Mouse (Mus musculus) heart, embryonic 12.5 days (tissue): ENCODE results near the gene Tlnrd1. TPM values are rescaled to one million over a fixed set of nuclear protein-coding genes. Genes with fewer than 3 reads are reported as not detected.
A peak's percentile ranks its signal among the peaks of the same experiment; 100 is the strongest.

Source experiments
- ATAC-seq: fragments of 200-750 bp; cut with Nextera tagmentation; 2 replicates; pipeline ENCODE4 v1.8.0; 2017; ENCODE audit warnings: moderate TSS enrichment, moderate library complexity; ENCODE audit not compliant: insufficient number of reproducible peaks, low FRiP score
- H3K27ac ChIP-seq: fragments of 300-500 bp; sonication (generic); 2 replicates; pipeline ENCODE4 v1.5.1; 2016; ENCODE audit warnings: mild to moderate bottlenecking, moderate library complexity; ENCODE audit not compliant: poor library complexity, severe bottlenecking
- H3K27me3 ChIP-seq: fragments of 300-500 bp; sonication (generic); replicated peaks from 2 replicates; pipeline ENCODE4 v1.6.1; 2016; ENCODE audit warnings: mild to moderate bottlenecking, moderate library complexity
- H3K36me3 ChIP-seq: fragments of 300-500 bp; sonication (generic); 2 replicates; pipeline ENCODE4 v1.6.1; 2016; ENCODE audit warnings: mild to moderate bottlenecking, moderate library complexity
- H3K4me1 ChIP-seq: fragments of 300-500 bp; sonication (generic); replicated peaks from 2 replicates; pipeline ENCODE4 v1.6.1; 2016; ENCODE audit warnings: mild to moderate bottlenecking
- H3K4me2 ChIP-seq: fragments of 300-500 bp; sonication (generic); 2 replicates; pipeline ENCODE4 v1.6.1; 2016; ENCODE audit warnings: mild to moderate bottlenecking, moderate library complexity
- H3K4me3 ChIP-seq: fragments of 300-500 bp; sonication (generic); 2 replicates; pipeline ENCODE4 v1.5.1; 2016; ENCODE audit warnings: mild to moderate bottlenecking
- H3K9ac ChIP-seq: fragments of 300-500 bp; sonication (generic); 2 replicates; pipeline ENCODE4 v1.6.1; 2016; ENCODE audit warnings: mild to moderate bottlenecking, moderate library complexity
- H3K9me3 ChIP-seq: fragments of 300-500 bp; sonication (generic); replicated peaks from 2 replicates; pipeline ENCODE4 v1.6.1; 2016; ENCODE audit warnings: mild to moderate bottlenecking, moderate library complexity
- WGBS: fragments of 180-500 bp; shearing (Covaris S2); methylation state at CpG from one replicate; pipeline ENCODE4 v1.1.7; 2016; 5-methylcytosine and 5-hydroxymethylcytosine counted together
- polyA plus RNA-seq: library from polyadenylated mRNA; unstranded; fragments of >200 nt; fragmentation: Nextera tagmentation; extraction: Ambion mirVana; gene quantifications from 2 replicates; pipeline ENCODE4 v1.2.1, GENCODE M21; 2016

The Tlnrd1 gene
- 21.2 and 22.6 TPM in 2 replicates for polyA plus RNA-seq

DNA sequence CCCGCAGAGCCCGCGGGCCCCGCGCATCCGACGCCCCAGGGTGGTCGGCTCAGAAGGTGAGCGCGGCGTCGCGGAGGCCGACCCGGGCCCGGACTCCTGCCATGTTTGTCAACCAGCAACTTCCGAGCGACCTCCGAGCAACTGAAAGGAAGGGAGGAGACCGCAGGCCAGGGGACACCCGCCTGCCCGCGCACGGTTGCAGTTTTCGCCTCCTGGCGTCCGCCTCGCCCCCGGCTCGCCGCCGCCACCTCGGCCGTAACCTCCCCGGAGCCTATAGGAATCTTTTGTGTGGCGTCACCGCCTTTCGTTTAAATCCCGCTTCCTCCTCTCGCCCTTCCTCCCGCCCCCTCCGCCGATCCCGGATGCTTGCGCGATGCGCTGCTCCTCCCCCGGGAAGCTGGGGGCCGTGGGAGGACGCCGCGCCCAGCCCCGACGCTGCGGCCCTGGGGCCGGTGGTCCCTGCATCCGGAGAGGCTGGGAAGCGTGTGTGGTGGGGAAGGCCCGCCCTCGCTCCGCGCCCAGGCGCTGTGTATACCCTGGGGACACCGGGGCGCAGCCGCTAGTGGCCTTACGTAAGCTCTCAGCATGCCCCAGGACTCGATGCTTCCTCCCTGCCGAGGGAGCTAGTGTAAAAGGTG, at the start of gene Tlnrd1, which contains the start of gene Mesd:
Tlnrd1 (minus strand) TSS at position 285 of the 638 bp plus-strand sequence.
Mesd (plus strand) TSS at position 446 of the 638 bp plus-strand sequence.
- Histone ChIP-seq H3K4me1 (peaks cover 39% of the 10 kb centered on the region), H3K27me3 (no peaks in the 10 kb centered on the region), H3K27ac (peak within 1 kb of the TSS; percentile 98), H3K9me3 (no peaks in the 10 kb centered on the region), H3K4me3 (peak within 1 kb of the TSS; percentile 69), H3K9ac (peak within 1 kb of the TSS; percentile 91), H3K36me3 (peaks cover 10% of the 10 kb centered on the region), H3K4me2 (peak within 1 kb of the TSS; percentile 91)
- WGBS = under 1% methylated on average over 69 of the region's 69 CpGs
- peak; percentile 81 for ATAC-seq

DNA sequence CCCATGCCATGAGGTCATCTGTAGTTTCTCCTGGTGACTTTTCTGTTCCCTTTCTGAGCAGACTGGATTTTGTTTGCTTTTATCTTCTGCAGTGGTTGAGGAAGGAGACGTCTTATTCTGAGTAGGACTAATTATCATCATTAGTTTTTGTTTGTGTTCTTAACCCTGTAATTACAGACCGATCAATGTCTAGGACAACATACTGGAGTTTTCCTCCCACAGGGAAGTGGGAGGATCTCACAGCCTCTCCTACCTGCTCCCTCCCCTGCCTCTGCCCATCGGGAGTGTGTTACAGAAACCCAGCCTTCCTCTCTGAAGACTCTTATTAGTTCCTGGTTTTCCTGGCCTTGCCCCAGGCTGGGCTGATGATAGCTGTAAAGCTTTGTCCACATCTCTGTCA, 37.5 kb upstream of the Tlnrd1 start:
- Histone ChIP-seq H3K27ac (no peak overlapping the region), H3K27me3 (no peaks in the 10 kb centered on the region), H3K4me1 (no peaks in the 10 kb centered on the region), H3K4me3 (no peak overlapping the region), H3K9ac (no peak overlapping the region), H3K36me3 (no peaks in the 10 kb centered on the region), H3K4me2 (no peak overlapping the region), H3K9me3 (no peaks in the 10 kb centered on the region)
- 43% methylated on average over 3 of the region's 3 CpGs for WGBS
- ATAC-seq = no peak

DNA sequence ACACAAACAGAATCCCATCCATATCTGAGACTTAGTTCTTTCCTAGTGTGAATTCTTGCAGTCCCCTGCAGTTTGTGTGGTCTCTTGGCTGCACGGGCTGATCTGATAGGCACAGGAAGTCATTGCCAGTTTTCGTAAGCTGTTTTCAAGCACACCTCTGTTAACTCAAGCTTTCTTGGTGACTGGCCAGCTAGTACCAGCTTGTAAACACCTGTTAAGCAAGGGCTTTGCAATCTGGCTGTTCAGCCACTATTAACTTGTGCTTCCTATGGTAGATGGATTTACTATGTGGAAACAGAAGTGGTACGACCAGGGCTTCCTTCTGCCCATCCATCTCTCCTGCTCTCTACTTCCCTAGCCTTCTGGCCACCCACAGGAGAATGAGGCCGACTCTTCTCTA, 36.1 kb upstream of the Tlnrd1 start:
- whole genome bisulfite sequencing = 67% methylated on average over 4 of the region's 4 CpGs
- ATAC-seq = no peak
- no peak overlapping the region for H3K27ac ChIP-seq
- no peaks in the 10 kb centered on the region for H3K9me3 ChIP-seq
- no peaks in the 10 kb centered on the region for H3K36me3 ChIP-seq
- no peaks in the 10 kb centered on the region for H3K4me1 ChIP-seq
- no peak overlapping the region for H3K4me3 ChIP-seq
- no peak overlapping the region for H3K9ac ChIP-seq
- H3K4me2 ChIP-seq = no peak overlapping the region
- H3K27me3 ChIP-seq = no peaks in the 10 kb centered on the region

DNA sequence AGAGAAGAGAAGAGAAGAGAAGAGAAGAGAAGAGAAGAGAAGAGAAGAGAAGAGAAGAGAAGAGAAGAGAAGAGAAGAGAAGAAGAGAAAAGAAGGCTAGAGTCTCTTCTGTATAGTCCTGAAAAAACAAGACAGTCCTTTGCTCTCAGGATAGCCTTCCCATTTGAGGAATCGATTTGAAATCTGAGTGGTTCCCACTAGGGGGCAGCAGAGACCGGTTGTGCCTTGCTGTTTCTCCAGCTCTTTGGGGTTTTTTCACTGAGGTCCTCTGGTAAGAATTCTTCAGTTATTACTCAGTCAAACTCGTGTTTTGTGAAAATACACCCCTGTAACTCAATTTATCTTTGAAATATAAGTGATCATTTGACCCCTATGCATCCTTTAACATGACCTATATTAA, 30.5 kb upstream of the Tlnrd1 start:
- Histone ChIP-seq H3K27ac (no peak overlapping the region), H3K4me2 (no peak overlapping the region), H3K4me1 (no peaks in the 10 kb centered on the region), H3K4me3 (no peak overlapping the region), H3K27me3 (0 out of 2 replicates have a peak, but pooled peaks cover 4% of the 10 kb centered on the region), H3K36me3 (no peaks in the 10 kb centered on the region), H3K9ac (no peak overlapping the region), H3K9me3 (no peaks in the 10 kb centered on the region)
- ATAC-seq = no peak
- 1% methylated on average over 3 of the region's 3 CpGs for WGBS

DNA sequence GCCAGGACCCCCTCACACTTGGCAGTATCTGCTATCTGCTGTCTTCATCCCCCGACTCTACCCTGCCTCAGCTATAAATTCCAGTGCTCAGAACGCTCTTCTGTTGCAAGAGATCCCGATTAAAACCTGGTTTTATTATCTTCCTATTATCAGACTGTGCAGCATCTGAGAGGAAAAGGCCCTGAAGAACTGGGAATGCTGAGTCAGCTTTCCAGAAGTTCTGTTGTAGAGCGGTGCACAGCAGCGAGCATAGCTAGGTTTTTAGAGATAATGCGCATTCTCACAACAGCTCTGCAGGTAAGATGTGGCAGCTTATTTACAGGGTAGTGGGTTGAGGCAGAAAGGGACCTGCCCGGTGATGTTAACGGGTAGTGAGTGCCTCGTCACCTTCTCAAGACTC, 29.9 kb upstream of the Tlnrd1 start:
- 61% methylated on average over 9 of the region's 9 CpGs for WGBS
- H3K9me3 ChIP-seq = no peaks in the 10 kb centered on the region

DNA sequence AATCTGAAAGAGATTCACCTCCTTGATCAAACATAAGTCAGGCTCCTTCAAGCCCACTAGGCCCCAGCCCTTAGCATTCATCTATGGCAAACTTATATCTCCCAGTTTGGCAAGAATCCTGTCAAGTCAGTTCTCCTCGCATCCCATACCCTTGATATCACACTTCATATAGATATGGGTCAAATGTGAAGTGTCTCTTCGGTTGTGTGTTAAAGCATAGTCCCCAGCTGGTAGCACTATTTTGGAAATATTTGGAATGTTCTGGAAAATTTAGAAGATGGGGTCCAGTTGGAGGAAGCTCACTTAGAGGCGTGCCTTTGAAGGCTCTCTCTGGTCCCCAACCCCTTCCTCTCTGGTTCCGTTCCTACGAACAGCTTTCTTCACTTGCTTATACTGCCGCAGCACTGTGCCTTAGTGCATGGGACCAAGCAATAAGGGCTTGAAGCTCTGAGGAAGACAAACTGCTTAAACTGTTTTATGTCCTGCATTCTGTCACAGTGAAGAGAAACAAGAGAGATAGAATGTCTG, 29.4 kb upstream of the Tlnrd1 start:
- Histone ChIP-seq H3K27me3 (0 out of 2 replicates have a peak, but pooled peaks cover 4% of the 10 kb centered on the region), H3K9me3 (no peaks in the 10 kb centered on the region), H3K36me3 (no peaks in the 10 kb centered on the region), H3K27ac (no peak overlapping the region), H3K4me2 (no peak overlapping the region), H3K4me3 (no peak overlapping the region), H3K9ac (no peak overlapping the region), H3K4me1 (no peaks in the 10 kb centered on the region)
- 80% methylated on average over 6 of the region's 6 CpGs for WGBS
- ATAC-seq = no peak

More for the DNA sequence above, 29.9 kb upstream of the Tlnrd1 start:
- H3K9ac ChIP-seq = no peak overlapping the region
- no peaks in the 10 kb centered on the region for H3K4me1 ChIP-seq
- no peak overlapping the region for H3K27ac ChIP-seq
- no peak for ATAC-seq
- H3K4me3 ChIP-seq = no peak overlapping the region
- H3K36me3 ChIP-seq = no peaks in the 10 kb centered on the region
- 0 out of 2 replicates have a peak, but pooled peaks cover 4% of the 10 kb centered on the region for H3K27me3 ChIP-seq
- no peak overlapping the region for H3K4me2 ChIP-seq

DNA sequence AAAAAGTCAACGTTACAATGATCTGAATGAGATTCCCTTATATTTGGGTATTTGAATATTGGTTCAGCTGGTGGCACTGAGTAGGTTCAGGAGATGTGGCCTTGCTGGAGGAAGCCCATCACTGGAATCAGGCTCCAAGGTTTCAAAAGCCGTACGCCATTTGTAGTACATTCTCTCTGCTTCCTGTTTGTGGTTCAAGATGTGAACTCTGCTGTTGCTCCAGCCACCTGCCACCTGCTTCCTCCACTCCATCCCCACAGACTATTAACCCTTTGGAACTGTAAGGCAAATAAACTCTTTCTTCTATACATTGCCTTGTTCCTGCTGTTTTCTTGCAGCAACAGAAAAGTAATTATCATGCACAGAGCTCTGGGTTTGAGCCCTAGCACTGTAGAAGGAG, 27.8 kb upstream of the Tlnrd1 start:
- H3K27me3 ChIP-seq = 0 out of 2 replicates have a peak, but pooled peaks cover 4% of the 10 kb centered on the region
- H3K27ac ChIP-seq = no peak overlapping the region
- no peak overlapping the region for H3K4me3 ChIP-seq
- no peak overlapping the region for H3K9ac ChIP-seq
- no peak overlapping the region for H3K4me2 ChIP-seq
- no peaks in the 10 kb centered on the region for H3K36me3 ChIP-seq
- no peaks in the 10 kb centered on the region for H3K9me3 ChIP-seq
- H3K4me1 ChIP-seq = no peaks in the 10 kb centered on the region
- no peak for ATAC-seq
- WGBS = 71% methylated on average over 3 of the region's 3 CpGs

DNA sequence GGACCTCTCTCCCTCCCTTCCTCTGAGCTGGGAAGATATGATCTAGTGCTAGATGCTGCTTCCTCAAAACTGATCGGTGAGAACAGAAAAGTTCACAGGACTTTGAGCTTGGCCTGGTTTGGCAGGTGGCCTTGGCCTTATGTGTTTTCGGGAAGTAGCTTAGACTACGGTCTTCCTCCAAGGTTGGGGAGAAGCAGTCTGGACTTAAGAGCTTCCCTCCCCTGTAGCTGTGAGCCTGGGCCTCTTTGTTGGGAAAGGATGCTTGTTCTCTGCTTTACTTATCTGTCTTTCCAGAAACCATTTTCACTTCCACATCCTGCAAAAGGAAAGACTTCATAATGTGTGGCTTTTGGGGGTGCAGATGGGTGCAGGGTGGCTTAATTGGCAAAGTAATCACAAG, 20.7 kb upstream of the Tlnrd1 start:
- no peak overlapping the region for H3K4me2 ChIP-seq
- H3K36me3 ChIP-seq = peaks cover 22% of the 10 kb centered on the region
- H3K27me3 ChIP-seq = no peaks in the 10 kb centered on the region
- no peak overlapping the region for H3K4me3 ChIP-seq
- 77% methylated on average over 3 of the region's 3 CpGs for WGBS
- H3K9me3 ChIP-seq = peaks cover 12% of the 10 kb centered on the region
- no peak overlapping the region for H3K9ac ChIP-seq
- ATAC-seq = no peak
- no peak overlapping the region for H3K27ac ChIP-seq
- peaks cover 12% of the 10 kb centered on the region for H3K4me1 ChIP-seq

DNA sequence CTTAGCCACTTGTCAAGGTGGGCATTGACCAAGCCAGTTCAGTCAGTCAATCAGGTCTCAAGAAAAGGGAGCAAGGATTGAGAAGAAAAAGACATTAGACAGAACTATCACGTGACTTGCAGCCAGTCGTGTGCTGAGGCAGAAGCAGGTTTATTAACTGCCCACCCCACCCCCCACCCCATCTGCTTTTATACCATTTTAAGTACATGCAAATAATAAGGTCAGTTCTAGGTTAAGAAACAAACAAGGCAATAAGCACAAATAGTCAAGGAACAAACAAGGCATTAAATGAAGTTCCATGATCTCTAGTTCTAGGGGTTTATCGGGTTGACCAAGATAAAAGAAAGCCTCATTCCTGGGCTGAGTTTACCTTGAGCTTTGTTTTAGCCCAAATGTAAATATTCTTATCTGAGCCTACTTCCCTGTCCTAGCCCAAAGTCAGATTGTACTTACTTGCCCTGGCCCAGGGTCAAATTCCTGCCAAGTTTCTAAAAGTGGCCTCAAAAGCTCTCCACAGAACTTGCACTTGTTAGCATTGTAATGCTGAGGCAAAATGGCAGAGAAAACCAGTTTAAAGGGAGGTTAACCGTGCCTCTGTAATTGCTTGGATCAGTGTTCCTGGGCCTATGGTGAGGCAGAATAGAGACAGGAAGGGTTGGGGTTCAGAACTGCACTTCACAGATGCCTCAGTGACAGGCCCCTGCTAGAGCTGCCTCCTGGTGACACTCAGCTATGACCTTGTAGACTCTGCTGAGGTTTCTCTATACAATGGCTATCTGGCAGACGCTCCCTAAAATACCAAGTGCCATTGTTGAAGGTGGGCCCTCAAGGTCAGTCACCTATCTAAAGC, 18.4 kb upstream of the Tlnrd1 start:
- no peak overlapping the region for H3K9ac ChIP-seq
- H3K36me3 ChIP-seq = peaks cover 45% of the 10 kb centered on the region
- peaks cover 12% of the 10 kb centered on the region for H3K4me1 ChIP-seq
- 41% methylated on average over 5 of the region's 5 CpGs for WGBS
- no peak overlapping the region for H3K4me2 ChIP-seq
- no peak for ATAC-seq
- peaks cover 12% of the 10 kb centered on the region for H3K9me3 ChIP-seq
- no peaks in the 10 kb centered on the region for H3K27me3 ChIP-seq
- H3K27ac ChIP-seq = peak overlapping the region; percentile 67
- H3K4me3 ChIP-seq = no peak overlapping the region

DNA sequence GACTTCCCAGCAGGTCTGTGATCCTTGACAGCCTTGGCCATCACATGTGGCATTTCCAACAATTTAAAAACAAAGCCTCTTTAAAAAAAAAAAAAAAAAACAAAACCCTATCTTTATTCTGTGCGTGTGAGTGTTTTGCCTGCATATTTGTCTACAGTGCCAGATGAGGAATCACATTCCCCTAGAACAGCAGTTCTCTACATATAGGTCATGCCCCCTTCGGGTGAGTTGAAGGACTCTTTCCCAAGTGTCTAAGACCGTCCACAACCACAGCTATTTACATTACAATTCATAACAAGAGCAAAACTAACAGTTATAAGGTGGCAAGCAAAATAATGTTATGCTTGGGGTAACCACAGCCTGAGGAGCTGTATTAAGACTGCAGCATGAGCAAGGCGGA, 17.3 kb upstream of the Tlnrd1 start:
- Histone ChIP-seq H3K4me3 (no peak overlapping the region), H3K27ac (no peak overlapping the region), H3K27me3 (no peaks in the 10 kb centered on the region), H3K4me2 (no peak overlapping the region), H3K36me3 (peaks cover 53% of the 10 kb centered on the region), H3K4me1 (peaks cover 15% of the 10 kb centered on the region), H3K9me3 (peaks cover 9% of the 10 kb centered on the region), H3K9ac (no peak overlapping the region)
- no peak for ATAC-seq
- 71% methylated on average over 4 of the region's 4 CpGs for WGBS

DNA sequence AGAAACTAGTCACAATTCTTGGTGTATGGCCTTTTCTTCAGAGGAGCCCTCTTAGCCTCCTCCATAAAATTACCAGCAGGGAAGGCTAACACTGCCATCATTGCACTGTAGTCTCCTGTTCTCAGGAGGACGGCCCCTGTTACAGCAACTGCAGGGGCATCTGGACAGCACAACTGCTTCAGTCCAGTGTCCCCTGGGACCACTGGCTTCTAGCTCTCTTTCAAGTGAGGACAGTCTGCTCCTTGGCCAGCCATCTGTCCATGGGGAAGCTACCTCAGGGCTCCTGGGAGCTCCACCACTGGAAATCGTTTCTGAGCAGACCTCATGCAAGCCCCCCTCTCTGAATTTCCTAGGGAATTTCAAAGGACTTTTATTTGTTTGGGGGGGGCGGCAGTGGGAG, 16.4 kb upstream of the Tlnrd1 start:
- no peak for ATAC-seq
- H3K9me3 ChIP-seq = no peaks in the 10 kb centered on the region
- H3K27ac ChIP-seq = no peak overlapping the region
- H3K36me3 ChIP-seq = peaks cover 59% of the 10 kb centered on the region
- 72% methylated on average over 3 of the region's 3 CpGs for WGBS
- H3K4me1 ChIP-seq = peaks cover 15% of the 10 kb centered on the region
- no peak overlapping the region for H3K9ac ChIP-seq
- H3K4me3 ChIP-seq = no peak overlapping the region
- no peaks in the 10 kb centered on the region for H3K27me3 ChIP-seq
- H3K4me2 ChIP-seq = no peak overlapping the region
